Mouse (Mus musculus) brain, embryonic 14.5 days (tissue): Measurements from ENCODE around the gene Tmprss9.

Source experiments
- CTCF ChIP-seq: fragments of 200-500 bp; IDR thresholded peaks from 2 replicates; pipeline ENCODE4 v1.5.1; 2012; ENCODE audit warnings: inconsistent platforms, mild to moderate bottlenecking, moderate library complexity, borderline replicate concordance; ENCODE audit not compliant: insufficient read depth, insufficient read length; ENCODE audit errors: extremely low read depth
- POLR2A ChIP-seq: fragments of 200-500 bp; IDR thresholded peaks from 2 replicates; pipeline ENCODE4 v1.6.1; 2012; ENCODE audit warnings: mild to moderate bottlenecking, inconsistent platforms, borderline replicate concordance; ENCODE audit not compliant: poor library complexity, insufficient read depth, insufficient read length, severe bottlenecking; ENCODE audit errors: extremely low read depth

DNA sequence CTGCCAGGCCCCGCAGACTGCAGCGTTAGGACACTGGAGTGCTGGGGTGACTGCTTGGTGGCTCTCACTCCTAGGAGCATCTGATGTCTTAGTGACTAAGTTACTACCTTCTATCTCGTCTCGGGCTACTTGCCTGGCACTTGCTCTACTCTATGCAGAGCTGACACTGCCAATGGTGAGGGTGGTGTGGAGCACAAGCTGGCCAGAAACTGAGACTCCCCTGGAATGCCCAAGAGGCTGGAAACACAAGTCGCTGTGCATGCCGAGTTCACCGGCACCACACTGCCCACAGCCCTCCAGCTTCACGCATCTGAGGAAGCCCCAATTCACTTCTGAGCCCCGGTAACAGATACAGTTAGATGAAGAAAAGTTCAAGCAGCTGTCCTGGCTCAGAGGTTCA lies 2.4 kb downstream of the Tmprss9 start:
- TF ChIP-seq CTCF (no peak), POLR2A (no peak)
